Mouse (Mus musculus) cortical plate, adult 2 months (tissue): ENCODE results near the gene Cotl1. TPM values are rescaled to one million over a fixed set of nuclear protein-coding genes. Genes with fewer than 3 reads are reported as not detected.

Experiments
- H3K27ac ChIP-seq: fragments of 200-500 bp; 2 replicates; pipeline ENCODE4 v1.5.1; 2012; ENCODE audit warnings: low read length, control low read depth, inconsistent platforms; ENCODE audit not compliant: insufficient read depth
- H3K4me1 ChIP-seq: fragments of 200-500 bp; 2 replicates; pipeline ENCODE4 v1.6.1; 2011; ENCODE audit warnings: low read length; ENCODE audit not compliant: control insufficient read depth, insufficient read depth
- H3K4me3 ChIP-seq: fragments of 200-500 bp; 2 replicates; pipeline ENCODE4 v1.5.1; 2011; ENCODE audit warnings: mild to moderate bottlenecking, low read length, control low read depth; ENCODE audit not compliant: insufficient read depth
- CTCF ChIP-seq: fragments of 200-500 bp; IDR thresholded peaks from 2 replicates; pipeline ENCODE4 v1.5.1; 2011; ENCODE audit warnings: mild to moderate bottlenecking, control low read depth, low read length; ENCODE audit not compliant: insufficient read depth; ENCODE audit errors: extremely low read depth
- POLR2A ChIP-seq: fragments of 200-500 bp; IDR thresholded peaks from 2 replicates; pipeline ENCODE4 v1.6.1; 2011; ENCODE audit warnings: mild to moderate bottlenecking, low read length, control low read depth; ENCODE audit not compliant: insufficient read depth; ENCODE audit errors: extremely low read depth
- polyA plus RNA-seq: library from polyadenylated mRNA; depleted of rRNA; stranded (reverse); fragments of >200 nt; gene quantifications from 2 replicates; pipeline ENCODE4 v1.2.3, GENCODE M21; 2012

Cotl1 gene
- polyA plus RNA-seq, 1 experiment, result 80.4 TPM

DNA sequence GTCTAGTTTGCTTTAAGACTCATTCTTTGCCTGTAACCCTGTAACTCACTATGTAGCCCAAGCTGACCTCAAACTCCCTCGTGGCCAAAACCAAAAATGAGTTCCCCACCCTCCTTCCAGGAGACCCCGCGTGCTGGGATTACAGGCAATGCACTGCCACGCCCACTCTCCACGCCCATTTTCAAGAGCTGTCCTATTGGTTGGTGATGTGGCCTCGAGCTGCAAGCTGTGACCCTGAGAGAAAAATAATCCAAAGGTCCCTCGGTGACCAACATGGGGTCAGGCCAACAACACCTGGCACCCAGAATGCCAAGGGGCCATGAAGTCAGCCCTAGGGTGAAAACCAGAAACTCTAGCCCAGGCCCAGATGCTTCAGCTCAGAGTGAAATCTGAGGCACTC is 45.7 kb downstream of the Cotl1 start:
- TF ChIP-seq CTCF, result no peak
- TF ChIP-seq POLR2A, result no peak
- H3K4me1 ChIP-seq, result peaks cover 3% of the 10 kb centered on the region
- H3K4me3 ChIP-seq, result no peak overlapping the region
- no peak overlapping the region for H3K27ac ChIP-seq

DNA sequence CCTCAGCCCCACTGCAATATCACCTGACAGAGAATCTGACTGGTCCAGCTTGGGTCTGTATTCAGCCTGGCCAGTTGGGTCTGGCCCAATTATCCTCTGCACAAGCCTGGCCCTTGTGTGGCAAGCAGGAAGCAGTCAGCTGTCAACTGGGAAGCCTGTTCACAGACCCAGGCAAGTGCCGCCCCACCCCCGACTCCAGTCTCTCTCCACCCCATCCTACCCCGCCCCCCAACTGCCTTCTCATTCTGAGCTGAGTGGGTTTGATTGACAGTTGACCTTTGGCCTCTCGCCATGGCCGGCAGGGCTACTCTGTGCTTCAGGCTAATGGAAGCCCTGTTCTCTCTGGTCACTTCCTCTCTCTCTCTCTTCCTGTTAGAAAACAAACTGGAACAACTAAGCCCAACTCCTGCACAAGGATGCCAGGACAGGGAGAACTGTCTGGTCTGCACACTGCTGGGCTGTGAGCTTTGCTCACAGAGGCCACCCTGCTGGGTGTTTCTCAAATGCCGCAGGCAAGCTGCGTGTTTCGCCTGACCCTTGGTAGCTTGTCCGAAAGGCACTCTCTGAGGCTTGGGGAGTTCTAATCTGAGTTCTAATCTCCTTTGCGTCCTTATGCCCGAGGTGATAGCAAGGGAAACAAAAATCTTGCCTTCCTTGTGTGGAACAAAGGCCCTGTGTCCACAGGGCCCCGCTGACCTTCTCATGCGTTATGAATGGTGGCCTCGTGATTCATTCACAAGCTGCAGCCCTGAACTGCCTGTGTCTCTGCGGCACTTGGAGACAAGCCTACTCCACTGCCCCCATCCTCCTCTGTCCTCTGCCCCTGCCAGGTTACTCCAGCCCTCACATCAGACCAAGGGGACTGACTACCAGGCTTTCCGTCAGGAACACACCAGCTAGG is 48.3 kb downstream of the Cotl1 start:
- TF ChIP-seq POLR2A (no peak), CTCF (no peak)
- Histone ChIP-seq H3K27ac (no peak overlapping the region), H3K4me1 (no peaks in the 10 kb centered on the region), H3K4me3 (no peak overlapping the region)

DNA sequence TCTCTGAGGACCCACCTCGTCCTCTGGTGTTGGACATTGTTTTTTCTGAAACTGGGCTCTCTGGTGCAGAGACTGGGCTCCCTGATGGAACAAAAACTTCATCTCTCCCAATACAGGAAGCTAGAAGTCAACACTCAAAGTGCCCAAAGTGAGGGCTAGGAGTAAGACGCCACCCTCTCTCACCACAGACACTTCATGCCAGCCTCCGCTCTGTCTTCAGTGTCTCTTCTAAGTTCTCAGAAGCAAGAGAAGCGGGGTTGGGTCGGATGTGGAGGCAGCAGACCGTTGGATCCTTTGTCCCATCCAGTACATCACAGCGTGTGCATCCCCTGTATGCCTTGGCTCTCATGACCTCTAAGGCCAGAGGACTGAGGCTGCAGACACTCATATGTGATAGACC is 50.8 kb downstream of the Cotl1 start:
- Histone ChIP-seq H3K27ac (no peak overlapping the region), H3K4me3 (no peak overlapping the region), H3K4me1 (no peaks in the 10 kb centered on the region)
- TF ChIP-seq CTCF, result no peak
- no peak for TF ChIP-seq POLR2A

DNA sequence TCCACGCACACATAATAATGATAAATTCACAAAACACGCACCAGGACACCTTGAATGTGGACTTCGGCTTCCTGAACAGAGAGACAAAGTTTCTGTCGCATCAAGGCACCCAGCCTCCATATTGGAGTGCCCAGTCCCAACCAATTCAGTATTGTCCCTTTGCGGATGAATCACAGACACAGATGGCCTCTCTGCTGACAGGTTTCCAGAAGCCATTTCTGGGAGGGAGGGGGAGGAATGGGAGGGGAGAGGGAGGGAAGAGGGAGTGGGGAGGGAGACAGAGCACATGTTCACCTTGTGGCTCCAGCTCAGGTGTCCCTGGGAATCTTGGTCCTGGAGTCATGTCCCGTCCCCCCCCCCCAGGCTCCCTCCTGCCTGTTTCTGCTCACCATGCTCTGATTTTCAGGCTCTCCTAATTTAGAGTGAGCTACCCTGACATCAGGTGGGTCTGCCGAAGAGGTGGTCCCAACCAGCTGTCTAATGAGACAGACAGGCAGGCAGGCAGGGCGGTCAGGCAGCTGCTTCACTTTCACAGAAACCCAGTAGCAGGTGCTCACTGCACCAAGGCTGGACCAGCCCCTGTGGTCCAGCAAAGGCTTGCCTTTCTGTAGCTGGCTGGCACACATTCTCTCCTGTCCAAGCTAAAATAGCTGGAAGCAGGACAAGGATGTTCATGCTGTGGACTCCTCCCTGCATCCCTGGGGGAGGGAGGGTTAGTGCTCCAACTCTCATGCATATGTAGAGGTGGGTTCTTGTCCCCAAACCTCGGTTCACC is 51.5 kb downstream of the Cotl1 start:
- Histone ChIP-seq H3K4me1 (no peaks in the 10 kb centered on the region), H3K4me3 (no peak overlapping the region), H3K27ac (no peak overlapping the region)
- no peak for TF ChIP-seq CTCF
- no peak for TF ChIP-seq POLR2A

DNA sequence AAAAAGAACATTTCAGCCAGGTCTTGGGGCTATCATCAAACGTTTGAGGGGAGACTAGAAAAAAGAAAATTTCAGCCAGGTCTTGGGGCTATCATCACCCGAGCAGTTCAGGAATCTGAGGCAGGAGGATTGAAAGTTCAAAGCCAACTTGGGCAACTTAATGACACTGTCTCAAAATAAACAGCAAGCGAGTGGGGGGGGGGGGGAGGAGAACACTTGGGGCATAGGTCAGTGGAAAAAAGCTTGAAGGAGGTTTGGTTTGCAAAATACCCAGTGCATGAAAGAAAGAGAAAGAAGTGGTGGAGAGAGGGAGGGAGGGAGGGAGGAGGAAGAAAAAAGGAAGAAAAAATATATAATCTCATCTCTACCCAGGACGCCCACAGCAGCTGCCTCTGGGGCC is 53.0 kb downstream of the Cotl1 start:
- H3K4me1 ChIP-seq, result no peaks in the 10 kb centered on the region
- TF ChIP-seq POLR2A, result no peak
- TF ChIP-seq CTCF, result no peak
- no peak overlapping the region for H3K4me3 ChIP-seq
- no peak overlapping the region for H3K27ac ChIP-seq

DNA sequence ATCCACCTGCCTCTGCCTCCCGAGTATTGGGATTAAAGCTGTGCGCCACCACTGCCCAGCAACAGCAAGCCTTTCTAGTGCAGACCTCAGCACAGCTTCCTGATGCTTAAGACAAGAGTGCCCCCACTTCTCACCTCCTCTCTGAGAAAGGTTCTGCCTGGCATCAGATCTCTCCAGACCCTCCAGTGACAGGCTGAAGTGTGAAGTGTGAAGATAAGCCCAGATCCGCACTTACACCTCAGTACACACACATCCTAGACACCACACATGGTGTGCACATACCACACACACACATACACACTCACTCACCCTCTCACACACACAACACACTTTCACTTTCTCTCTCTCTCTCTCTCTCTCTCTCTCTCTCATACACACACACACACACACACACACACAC is 53.5 kb downstream of the Cotl1 start:
- TF ChIP-seq POLR2A (no peak), CTCF (no peak)
- H3K4me1 ChIP-seq, result no peaks in the 10 kb centered on the region
- H3K4me3 ChIP-seq, result no peak overlapping the region
- no peak overlapping the region for H3K27ac ChIP-seq

DNA sequence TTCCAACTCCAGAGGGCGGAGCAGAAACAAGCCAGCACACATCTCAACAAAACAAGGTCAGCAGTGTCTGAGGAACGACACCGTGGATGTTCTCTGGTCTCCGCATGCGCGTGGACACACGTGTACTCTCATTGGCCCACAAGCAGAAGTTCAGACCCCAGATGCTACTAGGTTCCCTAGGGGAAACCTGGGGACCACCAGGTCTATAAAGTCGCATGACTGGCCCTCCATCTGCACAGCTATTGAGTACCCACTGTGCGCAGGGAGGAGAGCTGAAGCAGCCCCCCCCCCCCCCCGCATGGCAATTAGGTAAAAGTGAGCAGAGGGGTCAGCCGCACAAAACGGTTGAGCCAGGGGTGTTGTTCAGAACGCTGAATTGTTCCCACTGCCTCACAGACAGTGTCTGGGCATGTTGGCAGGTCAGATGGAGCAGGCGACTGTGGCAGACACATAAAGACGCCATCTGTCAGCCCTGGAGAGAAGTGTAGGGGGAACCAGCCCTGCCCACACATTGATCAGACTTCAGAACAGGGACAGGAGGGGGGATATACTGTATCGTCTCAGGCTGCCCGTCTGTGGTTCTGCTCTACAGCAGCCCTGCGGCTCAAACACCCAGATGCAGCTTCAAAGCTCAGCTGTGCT is 54.5 kb downstream of the Cotl1 start:
- Histone ChIP-seq H3K4me1 (no peaks in the 10 kb centered on the region), H3K4me3 (no peak overlapping the region), H3K27ac (no peak overlapping the region)
- no peak for TF ChIP-seq CTCF

DNA sequence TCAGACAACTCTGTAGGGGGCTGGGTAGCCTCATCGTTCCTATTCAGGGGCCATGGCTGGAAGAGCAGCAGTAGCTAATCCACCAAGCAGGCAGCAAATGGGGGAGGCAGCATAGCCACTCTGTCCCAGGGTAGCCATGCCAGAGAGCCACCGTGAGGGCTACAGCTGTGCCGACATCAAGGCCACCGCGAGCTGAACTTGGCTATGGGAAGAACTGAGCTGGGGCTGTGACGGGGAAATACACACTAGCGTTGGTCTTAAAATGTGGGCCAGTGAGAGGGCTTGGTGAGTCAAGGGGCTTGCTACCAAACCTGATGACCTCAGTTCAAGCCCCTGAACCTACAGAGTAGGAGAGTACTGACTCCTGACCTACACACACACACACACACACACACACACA is 55.7 kb downstream of the Cotl1 start:
- no peak for TF ChIP-seq CTCF
- no peak for TF ChIP-seq POLR2A
- Histone ChIP-seq H3K27ac (no peak overlapping the region), H3K4me3 (no peak overlapping the region), H3K4me1 (no peaks in the 10 kb centered on the region)

DNA sequence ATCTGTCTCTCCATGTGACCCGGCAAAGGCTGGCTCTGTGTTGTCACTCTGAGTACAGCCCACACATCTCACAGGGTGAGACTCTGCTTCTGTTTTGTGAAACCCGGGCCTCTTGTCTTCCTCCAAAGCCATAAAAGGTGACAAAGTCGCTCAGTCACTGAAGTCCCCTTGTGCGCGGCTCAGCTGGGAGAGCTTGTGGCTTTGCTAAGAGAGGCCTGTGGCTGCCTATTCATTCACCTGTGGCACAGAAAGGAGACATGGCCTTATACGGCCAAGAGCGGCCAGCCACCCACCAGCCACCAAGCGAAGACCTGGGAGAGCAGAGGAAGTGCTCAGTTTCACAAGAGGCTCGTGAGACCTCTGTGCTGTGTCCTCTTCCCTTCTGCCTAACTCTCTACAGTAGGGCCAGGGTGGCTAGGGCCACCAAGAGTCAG is 56.2 kb downstream of the Cotl1 start:
- Histone ChIP-seq H3K4me1 (no peaks in the 10 kb centered on the region), H3K27ac (no peak overlapping the region), H3K4me3 (no peak overlapping the region)
- no peak for TF ChIP-seq POLR2A
- TF ChIP-seq CTCF, result no peak
